Mouse (Mus musculus) heart, embryonic 16.5 days (tissue): ENCODE data around the gene S100a6. TPM values are rescaled to one million over a fixed set of nuclear protein-coding genes. Genes with fewer than 3 reads are reported as not detected.

Experiments
- ATAC-seq: fragments of 200-750 bp; cut with Nextera tagmentation; replicated peaks from 2 replicates; pipeline ENCODE4 v1.8.0; 2017; ENCODE audit warnings: moderate number of reproducible peaks; ENCODE audit not compliant: insufficient read depth, low FRiP score; ENCODE audit errors: extremely low read depth
- H3K27ac ChIP-seq: fragments of 300-500 bp; sonication (generic); 2 replicates; pipeline ENCODE4 v1.5.1; 2014; ENCODE audit warnings: mild to moderate bottlenecking, low read length, control low read depth, moderate library complexity
- H3K27me3 ChIP-seq: fragments of 300-500 bp; sonication (generic); 2 replicates; pipeline ENCODE4 v1.6.1; 2014; ENCODE audit warnings: low read length, mixed read lengths; ENCODE audit not compliant: control insufficient read depth, insufficient read depth
- H3K36me3 ChIP-seq: fragments of 300-500 bp; sonication (generic); 2 replicates; pipeline ENCODE4 v1.6.1; 2014; ENCODE audit not compliant: control insufficient read depth, insufficient read depth
- H3K4me1 ChIP-seq: fragments of 300-500 bp; sonication (generic); 2 replicates; pipeline ENCODE4 v1.6.1; 2014; ENCODE audit warnings: low read length, mixed read lengths; ENCODE audit not compliant: control insufficient read depth, insufficient read depth
- H3K4me2 ChIP-seq: fragments of 300-500 bp; sonication (generic); 2 replicates; pipeline ENCODE4 v1.6.1; 2014; ENCODE audit warnings: low read depth, mild to moderate bottlenecking, control low read depth, low read length
- H3K4me3 ChIP-seq: fragments of 300-500 bp; sonication (generic); 2 replicates; pipeline ENCODE4 v1.5.1; 2014; ENCODE audit warnings: mild to moderate bottlenecking, control low read depth, low read length
- H3K9ac ChIP-seq: fragments of 300-500 bp; sonication (generic); 2 replicates; pipeline ENCODE4 v1.6.1; 2014; ENCODE audit warnings: low read length, control low read depth
- H3K9me3 ChIP-seq: fragments of 300-500 bp; sonication (generic); replicated peaks from 2 replicates; pipeline ENCODE4 v1.6.1; 2016; ENCODE audit warnings: low read length; ENCODE audit not compliant: control insufficient read depth
- WGBS: fragments of 180-500 bp; shearing (Covaris S2); extraction: QIAGEN DNeasy Blood & Tissue Kit; methylation state at CpG from one replicate; pipeline ENCODE4 v1.1.7; 2014; 5-methylcytosine and 5-hydroxymethylcytosine counted together
- polyA plus RNA-seq: library from polyadenylated mRNA; unstranded; fragments of >200 nt; fragmentation: Nextera tagmentation; extraction: Ambion mirVana; gene quantifications from 2 replicates; pipeline ENCODE4 v1.2.1, GENCODE M21; 2015

Gene S100a6
- polyA plus RNA-seq, 1 experiment from 2014 or later: 61.6 TPM

GRCm38 (mm10) chr3:90627366-90627765, 14.7 kb downstream of the S100a6 start:
- 82% methylated on average over 5 of the region's 5 CpGs for WGBS
- Histone ChIP-seq H3K27me3 (no peaks in the 10 kb centered on the region), H3K9me3 (no peaks in the 10 kb centered on the region), H3K4me1 (peaks cover 5% of the 10 kb centered on the region), H3K36me3 (no peaks in the 10 kb centered on the region), H3K9ac (no peak overlapping the region), H3K4me3 (no peak overlapping the region), H3K27ac (no peak overlapping the region), H3K4me2 (no peak overlapping the region)
- ATAC-seq: no peak

GRCm38 (mm10) chr3:90627807-90628206, 15.1 kb downstream of the S100a6 start:
- no peak overlapping the region for H3K27ac ChIP-seq
- ATAC-seq: no peak
- H3K4me1 ChIP-seq: peaks cover 3% of the 10 kb centered on the region
- H3K27me3 ChIP-seq: no peaks in the 10 kb centered on the region
- no peak overlapping the region for H3K4me3 ChIP-seq
- 53% methylated on average over 4 of the region's 4 CpGs for WGBS
- no peaks in the 10 kb centered on the region for H3K36me3 ChIP-seq
- no peaks in the 10 kb centered on the region for H3K9me3 ChIP-seq
- no peak overlapping the region for H3K4me2 ChIP-seq
- H3K9ac ChIP-seq: no peak overlapping the region

GRCm38 (mm10) chr3:90629298-90629697, 16.6 kb downstream of the S100a6 start:
- Histone ChIP-seq H3K4me3 (no peak overlapping the region), H3K9me3 (no peaks in the 10 kb centered on the region), H3K27ac (no peak overlapping the region), H3K4me1 (no peaks in the 10 kb centered on the region), H3K27me3 (no peaks in the 10 kb centered on the region), H3K36me3 (no peaks in the 10 kb centered on the region), H3K4me2 (no peak overlapping the region), H3K9ac (no peak overlapping the region)
- 83% methylated on average over 2 of the region's 2 CpGs for WGBS
- ATAC-seq: no peak

GRCm38 (mm10) chr3:90631984-90632383, 19.3 kb downstream of the S100a6 start:
- ATAC-seq: no peak
- Histone ChIP-seq H3K36me3 (no peaks in the 10 kb centered on the region), H3K9me3 (no peaks in the 10 kb centered on the region), H3K4me1 (no peaks in the 10 kb centered on the region), H3K9ac (no peak overlapping the region), H3K4me2 (no peak overlapping the region), H3K4me3 (no peak overlapping the region), H3K27me3 (no peaks in the 10 kb centered on the region), H3K27ac (no peak overlapping the region)
- 74% methylated on average over 2 of the region's 2 CpGs for WGBS

GRCm38 (mm10) chr3:90638511-90639275, 26.0 kb downstream of the S100a6 start:
- Histone ChIP-seq H3K9me3 (no peaks in the 10 kb centered on the region), H3K36me3 (no peaks in the 10 kb centered on the region), H3K9ac (no peak overlapping the region), H3K4me2 (no peak overlapping the region), H3K4me3 (no peak overlapping the region), H3K27me3 (no peaks in the 10 kb centered on the region), H3K4me1 (no peaks in the 10 kb centered on the region), H3K27ac (no peak overlapping the region)
- WGBS: 60% methylated on average over 1 of the region's 1 CpGs
- ATAC-seq: no peak

- no peaks in the 10 kb centered on the region for H3K9me3 ChIP-seq
- H3K4me1 ChIP-seq: no peaks in the 10 kb centered on the region
- WGBS: 47% methylated on average over 7 of the region's 7 CpGs
- H3K36me3 ChIP-seq: no peaks in the 10 kb centered on the region
- H3K4me2 ChIP-seq: no peak overlapping the region
- no peak overlapping the region for H3K4me3 ChIP-seq
- H3K27me3 ChIP-seq: no peaks in the 10 kb centered on the region
- no peak for ATAC-seq
- no peak overlapping the region for H3K9ac ChIP-seq
- H3K27ac ChIP-seq: no peak overlapping the region
These were observed 27.0 kb downstream of the S100a6 start for GRCm38 (mm10) chr3:90639511-90640154.

- ATAC-seq: no peak
- Histone ChIP-seq H3K36me3 (no peaks in the 10 kb centered on the region), H3K4me2 (no peak overlapping the region), H3K9me3 (no peaks in the 10 kb centered on the region), H3K9ac (no peak overlapping the region), H3K27ac (no peak overlapping the region), H3K27me3 (no peaks in the 10 kb centered on the region), H3K4me3 (no peak overlapping the region), H3K4me1 (no peaks in the 10 kb centered on the region)
- 70% methylated on average over 7 of the region's 7 CpGs for WGBS
These were observed 28.3 kb downstream of the S100a6 start for GRCm38 (mm10) chr3:90640981-90641380.

- Histone ChIP-seq H3K27ac (no peak overlapping the region), H3K9ac (no peak overlapping the region), H3K36me3 (no peaks in the 10 kb centered on the region), H3K4me2 (no peak overlapping the region), H3K9me3 (no peaks in the 10 kb centered on the region), H3K4me1 (no peaks in the 10 kb centered on the region), H3K27me3 (no peaks in the 10 kb centered on the region), H3K4me3 (no peak overlapping the region)
- ATAC-seq: no peak
- 52% methylated on average over 3 of the region's 3 CpGs for WGBS
These were observed 31.5 kb downstream of the S100a6 start for GRCm38 (mm10) chr3:90644220-90644619.

GRCm38 (mm10) chr3:90647291-90647690, 34.6 kb downstream of the S100a6 start:
- H3K4me2 ChIP-seq: no peak overlapping the region
- no peak overlapping the region for H3K9ac ChIP-seq
- no peak overlapping the region for H3K4me3 ChIP-seq
- no peak for ATAC-seq
- WGBS: 74% methylated on average over 1 of the region's 1 CpGs
- no peaks in the 10 kb centered on the region for H3K27me3 ChIP-seq
- no peaks in the 10 kb centered on the region for H3K4me1 ChIP-seq
- no peak overlapping the region for H3K27ac ChIP-seq
- no peaks in the 10 kb centered on the region for H3K36me3 ChIP-seq
- H3K9me3 ChIP-seq: no peaks in the 10 kb centered on the region
